Mouse (Mus musculus) bone marrow, adult 2 months (tissue): ENCODE data around the gene Zfp277. TPM values are rescaled to one million over a fixed set of nuclear protein-coding genes. Genes with fewer than 3 reads are reported as not detected.

Experiments
- H3K27ac ChIP-seq: fragments of 200-500 bp; 2 replicates; pipeline ENCODE4 v1.5.1; 2012; ENCODE audit warnings: low read depth, mild to moderate bottlenecking, control low read depth, inconsistent platforms, low read length; ENCODE audit not compliant: control insufficient read depth, poor library complexity, insufficient read depth
- H3K4me1 ChIP-seq: fragments of 200-500 bp; 2 replicates; pipeline ENCODE4 v1.6.1; 2011; ENCODE audit warnings: low read length; ENCODE audit not compliant: control insufficient read depth, insufficient read depth
- H3K4me3 ChIP-seq: fragments of 200-500 bp; replicated peaks from 2 replicates; pipeline ENCODE3; 2011; ENCODE audit warnings: mild to moderate bottlenecking, low read depth, low read length, control low read depth; ENCODE audit not compliant: control insufficient read depth
- CTCF ChIP-seq: fragments of 200-500 bp; IDR thresholded peaks from 2 replicates; pipeline ENCODE4 v1.5.1; 2011; ENCODE audit warnings: low read length, control low read depth; ENCODE audit not compliant: control insufficient read depth, insufficient read depth
- POLR2A ChIP-seq: fragments of 200-500 bp; IDR thresholded peaks from 2 replicates; pipeline ENCODE4 v1.6.1; 2011; ENCODE audit warnings: low read depth, mild to moderate bottlenecking, control low read depth, low read length, borderline replicate concordance; ENCODE audit not compliant: control insufficient read depth
- WGBS: fragments of 180-500 bp; shearing (Covaris S2); methylation state at CpG from one replicate; pipeline ENCODE4 v1.1.7; 2018; 5-methylcytosine and 5-hydroxymethylcytosine counted together
- polyA plus RNA-seq: library from polyadenylated mRNA; stranded (reverse); fragments of >200 nt; gene quantifications from 2 replicates; pipeline ENCODE4 v1.2.4, GENCODE M21; 2011; ENCODE audit warnings: low replicate concordance; ENCODE audit not compliant: missing spikeins, insufficient read depth, insufficient read length

Zfp277 gene
- 3.7 and 7.8 TPM in 2 replicates for polyA plus RNA-seq

DNA sequence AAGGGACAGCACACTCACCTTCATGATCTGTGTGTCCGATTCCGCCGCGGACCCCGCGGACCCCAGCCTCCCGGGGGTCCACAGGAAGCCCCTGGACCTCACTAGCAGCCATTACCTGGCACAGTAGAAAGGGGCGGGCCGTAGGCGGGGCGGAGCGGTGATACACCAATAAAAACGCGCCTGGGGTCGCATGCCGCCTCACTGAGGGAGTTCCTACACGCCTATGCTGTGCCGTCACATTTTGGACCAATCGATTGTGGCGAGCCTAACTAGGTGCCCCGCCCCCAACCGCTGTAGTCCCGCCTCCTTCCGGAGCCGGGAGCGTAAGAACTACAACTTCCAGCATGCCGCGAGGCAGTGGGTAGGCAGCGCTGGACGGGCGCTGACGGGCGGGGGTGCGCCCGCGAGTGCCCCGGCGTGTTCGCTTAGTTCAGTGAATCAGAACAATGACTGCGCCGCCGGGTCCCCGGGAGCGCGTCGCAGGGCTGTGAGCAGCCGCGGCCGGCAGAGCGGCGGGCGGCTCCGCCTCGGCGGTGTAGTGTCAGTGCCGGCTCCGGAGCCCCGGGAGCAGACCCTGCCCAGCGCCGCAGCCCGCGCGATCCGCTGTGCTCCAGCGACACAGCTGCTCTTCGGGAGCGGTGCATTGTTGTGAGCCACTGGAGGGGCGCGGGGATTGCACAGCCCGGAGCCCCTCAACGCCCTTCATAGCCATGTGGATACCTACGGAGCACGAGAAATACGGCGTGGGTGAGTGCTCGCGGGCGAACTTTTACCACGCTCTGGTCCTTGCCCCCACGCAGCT is at the start of gene Zfp277, which contains the start of gene Dock4:
Gene Zfp277 (minus strand): TSS at position 255 of the 802 bp plus-strand sequence.
Gene Dock4 (plus strand): TSS at position 305 of the 802 bp plus-strand sequence.
- under 1% methylated on average over 79 of the region's 80 CpGs for WGBS
- Histone ChIP-seq H3K4me3 (peak within 1 kb of the TSS; percentile 88), H3K4me1 (no peaks in the 10 kb centered on the region), H3K27ac (peak within 1 kb of the TSS; percentile 45)
- TF ChIP-seq CTCF (no peak; the same call in 1 of the 2 replicates), POLR2A (peak; percentile 25; the same call in 1 of the 2 replicates)

DNA sequence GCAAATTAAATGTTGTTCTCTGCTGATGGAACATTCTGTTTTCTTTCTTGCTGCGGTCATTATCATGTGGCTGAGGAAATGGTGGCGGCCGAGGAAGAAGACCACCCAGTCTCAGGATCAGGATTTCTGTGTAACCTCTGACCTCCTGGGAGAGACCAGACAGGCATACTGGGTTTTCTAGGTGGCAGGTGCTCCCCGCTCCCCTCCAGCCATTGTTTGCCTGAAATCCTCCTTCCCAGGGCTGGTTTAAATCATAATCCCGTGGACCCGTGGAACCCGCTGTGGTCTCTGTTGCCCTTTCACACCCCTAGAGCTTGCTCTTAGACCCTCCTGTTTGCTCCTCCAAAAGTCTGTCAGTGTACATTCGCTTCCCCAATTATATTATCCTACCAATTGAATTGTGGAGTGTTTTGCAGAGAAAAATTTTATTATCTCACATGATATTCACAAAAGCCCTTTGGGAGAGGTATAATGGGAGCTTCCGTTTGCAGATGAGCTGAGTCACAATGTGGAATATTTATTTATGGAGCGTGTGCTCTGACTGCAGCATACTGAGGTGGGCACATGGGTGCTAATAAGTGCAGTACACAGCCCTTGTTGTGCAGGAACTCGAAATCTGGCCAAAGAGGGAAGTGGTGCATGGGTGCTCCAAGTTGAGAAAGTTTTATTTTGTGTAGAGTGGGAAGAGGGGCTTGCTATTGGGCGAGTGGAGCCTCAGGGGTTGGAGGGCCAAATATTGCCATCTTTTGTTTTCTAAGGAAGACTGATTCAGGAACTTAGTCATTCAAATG is 40.5 kb upstream of the Zfp277 start:
- Histone ChIP-seq H3K27ac (no peak overlapping the region), H3K4me3 (no peak overlapping the region), H3K4me1 (no peaks in the 10 kb centered on the region)
- WGBS = 80% methylated on average over 12 of the region's 12 CpGs
- TF ChIP-seq CTCF (no peak), POLR2A (no peak)

DNA sequence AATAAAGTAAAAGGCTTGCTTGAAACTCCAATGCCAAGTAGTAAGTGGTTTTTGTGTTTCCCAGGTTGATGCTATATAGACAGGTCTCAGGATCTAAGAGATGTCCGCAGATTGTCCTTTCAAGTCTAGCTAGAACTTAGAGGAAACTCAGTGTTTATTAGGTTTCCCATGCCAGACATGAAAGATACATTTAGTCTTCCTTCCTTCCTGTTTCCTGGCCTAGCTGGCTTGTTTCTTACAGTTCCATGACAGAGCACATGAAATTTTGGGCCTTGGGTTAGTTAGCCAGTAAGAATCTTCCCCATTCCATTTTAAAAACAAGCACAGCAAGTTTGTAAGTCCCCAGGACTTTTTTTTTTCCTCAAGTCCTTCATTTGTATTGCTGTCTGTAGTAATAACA is 39.5 kb upstream of the Zfp277 start:
- Histone ChIP-seq H3K4me3 (no peak overlapping the region), H3K4me1 (no peaks in the 10 kb centered on the region), H3K27ac (no peak overlapping the region)
- 81% methylated on average over 1 of the region's 1 CpGs for WGBS
- TF ChIP-seq CTCF = no peak
- TF ChIP-seq POLR2A = no peak

- 17% methylated on average over 3 of the region's 3 CpGs for WGBS
- Histone ChIP-seq H3K4me1 (no peaks in the 10 kb centered on the region), H3K4me3 (no peak overlapping the region), H3K27ac (no peak overlapping the region)
- no peak for TF ChIP-seq CTCF
- no peak for TF ChIP-seq POLR2A
Measured at GRCm38 (mm10) chr12:40484224-40484623, 38.5 kb upstream of the Zfp277 start.

DNA sequence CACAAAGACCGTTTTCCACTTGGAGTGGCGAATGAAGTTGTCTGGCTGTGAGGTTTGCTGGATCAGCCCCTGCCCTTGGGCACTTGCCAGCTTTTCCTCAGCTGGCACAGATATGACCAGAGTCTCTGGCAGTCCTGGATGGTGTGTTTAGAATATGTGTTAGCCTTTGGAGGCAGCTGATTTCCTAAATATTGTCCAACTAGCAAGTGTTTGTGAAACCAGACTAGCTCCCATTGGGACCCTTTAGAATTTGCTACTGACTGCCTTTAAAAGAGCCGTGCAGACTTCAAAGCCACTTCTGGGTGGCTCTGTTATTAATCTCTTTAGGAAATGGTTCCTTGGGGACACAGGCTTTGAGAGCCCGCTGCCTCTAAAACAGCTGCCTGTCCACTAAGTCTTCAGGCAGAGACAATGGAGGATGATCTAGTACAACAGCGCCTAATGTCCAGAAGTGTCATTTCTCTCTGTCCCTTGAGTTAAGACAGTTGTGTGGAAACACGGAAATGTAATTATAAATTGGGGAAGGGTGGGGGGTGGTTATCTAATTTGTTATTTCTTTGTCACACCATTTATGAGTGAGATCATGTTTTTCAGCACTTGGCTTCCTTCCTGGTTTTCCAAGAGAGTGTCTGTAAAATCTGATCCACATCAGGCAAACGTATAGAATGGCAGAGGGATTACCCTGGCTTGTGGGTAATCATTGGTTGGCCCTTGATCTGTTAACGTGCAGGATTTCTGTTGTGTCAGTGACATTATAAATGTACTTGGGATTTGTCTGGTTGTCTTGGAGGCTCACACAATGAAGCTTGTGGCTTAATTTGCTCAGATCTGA is 32.1 kb upstream of the Zfp277 start:
- WGBS = 76% methylated on average over 8 of the region's 8 CpGs
- no peak overlapping the region for H3K4me3 ChIP-seq
- TF ChIP-seq CTCF (no peak), POLR2A (no peak)
- no peak overlapping the region for H3K27ac ChIP-seq
- H3K4me1 ChIP-seq = no peaks in the 10 kb centered on the region

GRCm38 (mm10) chr12:40473709-40474108 is 28.0 kb upstream of the Zfp277 start:
- 47% methylated on average over 2 of the region's 2 CpGs for WGBS
- Histone ChIP-seq H3K27ac (no peak overlapping the region), H3K4me1 (no peaks in the 10 kb centered on the region), H3K4me3 (no peak overlapping the region)
- TF ChIP-seq CTCF (no peak), POLR2A (no peak)

- WGBS = 47% methylated on average over 11 of the region's 11 CpGs
- Histone ChIP-seq H3K4me3 (no peak overlapping the region), H3K27ac (no peak overlapping the region), H3K4me1 (no peaks in the 10 kb centered on the region)
- TF ChIP-seq CTCF (no peak), POLR2A (no peak)
Measured at GRCm38 (mm10) chr12:40471649-40472399, 26.1 kb upstream of the Zfp277 start.
